Mouse (Mus musculus): Measurements from ENCODE around the gene Cracr2a.

Cracr2a gene

DNA sequence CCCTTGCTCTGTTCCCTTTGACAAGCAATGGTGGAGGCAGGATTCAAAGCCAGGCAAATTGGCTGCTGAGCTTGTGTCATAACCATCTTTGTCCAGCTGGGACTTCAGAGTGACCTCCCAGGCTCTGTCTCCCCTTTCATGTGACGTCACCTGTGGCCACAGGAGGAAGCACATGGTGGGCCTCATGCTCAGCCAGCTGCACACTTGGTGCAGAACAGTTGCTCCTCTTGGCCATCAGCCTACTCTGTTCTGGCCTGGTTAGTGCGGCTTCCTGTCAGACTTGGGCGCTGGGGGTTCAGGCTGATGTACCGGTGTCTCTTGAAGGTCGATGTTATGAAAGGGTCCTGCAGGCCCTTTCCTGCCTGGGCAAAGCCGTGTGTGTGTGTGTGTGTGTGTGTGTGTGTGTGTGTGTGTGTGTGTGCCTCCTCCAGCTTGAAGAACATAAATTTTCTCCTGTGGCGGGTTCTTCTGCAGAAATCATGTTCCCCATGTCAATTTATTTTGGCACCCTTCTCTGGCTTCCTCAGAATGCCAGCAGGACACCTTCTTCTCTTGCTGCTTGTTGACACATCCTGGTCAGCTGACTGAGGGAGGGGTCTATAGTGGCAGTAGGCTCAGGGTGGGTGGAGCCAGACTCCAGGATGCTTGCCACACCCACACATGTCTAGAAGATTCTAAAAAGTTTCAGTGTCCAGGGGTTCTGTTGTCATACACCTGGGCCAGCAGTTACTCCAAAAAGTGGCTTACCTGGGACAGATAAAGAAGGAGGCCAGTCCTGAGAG is 5.0 kb downstream of the Cracr2a start:
- no peak for DNase-seq (ENCODE audit: low read depth, low spot score)

DNA sequence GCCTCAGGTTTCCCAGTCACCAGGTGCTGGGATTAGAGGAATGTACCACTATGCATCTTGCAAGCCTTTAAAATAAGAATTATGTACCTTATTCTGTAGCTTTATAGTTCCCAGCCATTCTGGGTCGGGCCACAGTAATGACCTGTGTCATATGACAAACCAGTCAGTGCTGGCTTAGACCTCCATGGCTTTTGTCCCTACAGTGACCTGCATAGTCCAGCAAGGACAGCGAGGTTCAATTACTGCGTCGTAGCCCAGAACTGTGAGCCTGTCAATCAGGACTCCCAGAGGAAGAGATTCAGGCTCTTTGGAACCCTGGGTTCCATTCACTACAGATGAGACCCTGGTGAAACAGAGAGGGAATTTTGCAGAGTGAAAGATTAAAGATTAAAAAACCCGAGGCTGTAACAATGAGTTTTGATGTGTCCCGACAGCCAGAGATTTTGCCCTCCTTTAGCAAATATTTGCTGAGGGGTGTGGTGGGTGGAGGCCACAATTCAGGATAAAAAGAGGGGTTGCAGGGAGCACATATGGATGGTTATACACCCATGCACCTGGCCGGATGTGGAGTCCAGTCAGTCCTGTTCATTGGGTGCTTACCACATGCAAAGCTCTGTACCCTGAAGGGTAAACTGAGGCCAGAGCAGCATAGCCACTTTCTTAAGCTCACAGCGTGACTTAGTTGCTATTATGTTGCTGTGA is 10.9 kb downstream of the Cracr2a start:
- DNase-seq (ENCODE audit: low read depth, low spot score), result no peak

DNA sequence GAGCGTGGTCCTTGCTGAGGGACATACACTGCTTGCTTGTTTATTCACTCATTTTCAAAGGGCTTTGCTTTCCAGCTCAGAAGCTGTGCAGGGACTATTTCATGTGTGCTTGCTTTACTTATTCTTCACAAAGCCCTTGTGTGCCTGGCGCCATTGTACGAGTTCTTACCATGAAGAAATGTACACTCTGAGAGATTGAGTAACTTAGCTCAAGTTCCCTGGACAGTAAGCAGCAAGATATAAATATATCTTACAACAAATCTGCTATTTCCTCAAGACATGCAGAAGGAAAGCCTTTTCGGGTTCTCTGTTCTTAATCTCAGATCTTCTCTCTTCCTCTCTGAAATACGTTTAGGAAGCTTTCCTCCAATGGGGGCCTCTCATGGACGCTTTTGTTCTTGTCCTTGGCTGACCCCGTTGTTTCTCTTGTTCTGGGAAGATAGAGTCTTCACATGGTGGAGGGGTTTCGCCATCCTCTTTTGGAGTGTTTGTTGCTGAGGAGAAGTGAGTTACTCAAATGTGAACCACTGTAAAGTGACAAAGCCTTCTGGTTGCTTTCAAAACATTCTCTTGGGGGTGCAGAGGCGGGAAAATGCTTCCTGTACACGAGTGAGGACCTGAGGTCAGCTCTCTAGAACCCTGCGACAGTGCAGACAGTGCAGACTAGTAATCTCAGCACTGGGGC is 12.8 kb downstream of the Cracr2a start:
- DNase-seq (ENCODE audit: low read depth, low spot score), result no peak

DNA sequence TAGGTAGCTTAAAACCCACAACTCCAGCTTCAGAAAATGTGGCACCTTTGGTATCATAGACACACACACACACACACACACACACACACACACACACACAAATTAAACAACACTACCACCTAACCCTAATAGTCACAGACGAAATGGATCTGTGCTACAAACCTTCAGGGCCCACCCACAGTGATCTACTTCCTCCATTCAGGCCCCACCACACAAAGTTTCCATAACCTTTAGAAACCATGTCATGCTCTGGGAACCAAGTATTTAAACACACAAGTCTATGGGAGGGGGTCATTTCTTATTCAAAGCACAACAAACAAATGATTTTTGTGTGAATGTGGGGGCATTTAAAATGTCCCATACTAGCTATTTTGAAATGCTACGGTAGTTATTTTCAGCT is 14.1 kb downstream of the Cracr2a start:
- DNase-seq (ENCODE audit: low read depth, low spot score), result no peak

DNA sequence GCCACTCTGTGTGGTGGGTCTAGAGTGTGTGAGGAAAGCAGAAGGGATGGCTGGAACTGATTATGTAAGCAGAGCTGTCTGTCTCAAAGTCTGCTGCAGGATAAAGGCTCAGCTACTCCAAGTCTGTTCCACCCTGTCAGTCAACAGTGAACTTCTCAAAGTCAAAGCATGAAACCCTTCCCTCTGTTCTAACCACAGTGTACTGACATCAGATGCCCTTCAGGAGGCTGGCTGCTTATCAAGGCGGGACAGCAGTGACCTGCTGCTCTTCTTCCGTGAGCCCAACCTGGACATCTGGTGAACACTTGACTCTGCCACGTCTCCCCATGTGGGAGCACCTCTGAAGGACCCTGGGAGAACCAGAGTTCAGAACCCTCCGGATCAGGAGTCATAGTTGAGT is 16.6 kb downstream of the Cracr2a start:
- no peak for DNase-seq (ENCODE audit: low read depth, low spot score)

DNA sequence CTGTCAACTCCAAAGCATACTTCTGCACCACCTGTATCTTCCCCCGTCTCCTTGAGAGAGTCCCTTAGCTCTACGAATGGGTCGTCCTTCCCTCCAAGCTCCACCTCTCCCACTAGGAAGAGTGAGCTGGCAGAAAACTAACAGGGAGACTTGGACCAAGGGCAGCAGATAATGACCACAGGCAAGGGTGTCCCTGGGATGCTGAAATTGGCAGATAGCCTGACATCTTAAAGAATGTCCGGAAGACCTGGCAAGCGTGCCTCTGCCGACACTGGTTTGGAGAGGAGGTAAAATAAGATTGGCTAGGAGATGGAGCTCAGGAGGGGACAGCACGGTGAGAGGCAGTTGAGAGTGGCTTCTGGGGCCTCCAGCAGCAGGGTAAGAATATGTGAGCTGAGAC is 17.2 kb downstream of the Cracr2a start:
- DNase-seq (ENCODE audit: low read depth, low spot score), result no peak

DNA sequence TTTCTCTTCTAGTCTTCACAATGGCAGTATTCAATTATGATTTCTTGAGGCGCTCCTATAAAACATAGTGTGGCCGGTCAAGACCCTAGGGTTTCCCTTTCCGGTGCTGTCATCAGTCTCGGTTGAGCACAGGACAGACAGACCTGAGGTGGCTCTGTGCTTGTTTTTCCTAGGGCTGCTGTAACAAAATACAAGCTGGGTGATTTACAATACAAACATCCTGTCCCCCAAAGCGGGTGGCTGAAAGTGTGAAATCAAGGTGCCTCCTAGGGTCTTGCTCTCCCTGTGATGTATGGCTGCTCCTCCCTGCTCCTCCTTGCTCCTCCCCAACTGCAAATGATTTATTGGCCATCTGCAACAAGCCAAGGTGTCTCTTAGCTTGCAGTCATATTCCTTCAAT is 17.7 kb downstream of the Cracr2a start:
- no peak for DNase-seq (ENCODE audit: low read depth, low spot score)

DNA sequence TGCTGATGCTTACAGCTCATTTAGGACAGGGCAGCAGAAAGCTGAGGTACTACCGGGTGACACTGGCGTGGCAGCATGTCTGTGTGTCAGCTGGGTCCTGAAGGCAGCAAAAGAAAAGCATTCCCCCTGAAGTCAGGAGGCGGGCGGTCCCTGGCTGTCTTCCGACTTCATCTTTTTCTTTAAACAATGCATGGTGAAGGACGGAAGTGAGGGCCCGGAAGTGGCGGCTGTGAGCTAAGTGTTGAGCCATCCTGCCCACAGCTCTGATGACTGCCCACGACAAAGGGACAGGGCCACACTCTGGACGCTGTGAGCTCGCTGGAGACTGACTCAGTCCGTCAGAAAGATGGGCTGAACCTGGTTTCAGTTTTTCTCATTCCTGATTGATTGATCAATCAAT is 20.8 kb downstream of the Cracr2a start:
- DNase-seq (ENCODE audit: low read depth, low spot score), result no peak

DNA sequence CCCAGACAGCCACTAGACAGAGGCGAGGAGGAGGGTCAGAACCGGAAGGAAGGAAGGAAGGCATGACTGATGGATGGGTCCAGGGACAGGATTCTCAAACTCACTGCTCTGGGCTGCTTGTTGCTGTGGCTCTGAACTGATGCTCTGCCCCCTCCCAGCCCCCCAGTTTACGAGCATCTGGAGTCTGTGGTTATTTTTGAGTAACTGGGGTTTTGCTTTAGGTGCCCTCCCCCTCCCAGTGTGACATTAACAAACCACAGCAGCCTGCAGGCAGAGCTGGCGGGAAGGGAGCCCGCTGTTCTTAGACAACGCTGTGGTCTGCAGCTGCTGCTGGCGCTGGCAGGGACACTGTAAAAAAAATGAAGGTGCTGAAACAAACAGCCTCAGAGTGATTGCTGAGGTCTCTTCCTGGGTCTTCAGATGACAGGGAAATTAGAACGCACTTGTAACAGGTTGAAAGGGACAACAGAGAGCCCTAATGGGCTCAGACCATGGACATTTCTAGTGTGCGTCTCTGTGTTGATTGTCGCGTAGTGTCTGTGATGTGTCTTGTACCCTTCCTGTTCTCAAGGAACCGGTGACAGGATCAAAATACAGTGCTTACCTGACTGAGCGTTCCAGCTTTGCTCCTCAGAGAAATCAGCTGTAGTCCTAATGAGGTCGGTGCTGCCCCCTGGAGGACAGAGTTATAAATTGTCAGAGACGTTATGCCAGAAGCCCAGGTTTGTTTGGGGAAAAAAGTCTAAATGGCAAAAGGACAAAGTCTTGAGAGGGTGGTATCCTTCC is 21.4 kb downstream of the Cracr2a start:
- DNase-seq (ENCODE audit: low read depth, low spot score), result peak; percentile 86

DNA sequence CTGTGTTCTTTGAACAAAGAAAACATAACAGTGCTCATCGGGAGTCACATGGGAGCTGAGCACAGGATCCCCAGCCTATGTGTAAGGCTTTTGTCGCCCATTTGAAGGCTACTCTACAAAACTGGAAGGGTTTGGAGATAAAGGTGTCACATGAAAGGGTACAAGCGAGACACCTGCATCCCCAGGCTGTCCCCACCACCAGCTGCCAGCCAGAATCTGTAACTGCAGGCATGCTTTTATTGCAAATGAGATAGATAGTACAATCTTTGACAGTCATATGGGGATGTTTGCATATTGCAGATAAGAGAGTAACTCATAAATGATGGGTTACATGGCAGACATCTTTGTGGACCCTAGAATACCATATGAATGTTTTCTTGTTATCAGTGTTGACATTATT is 30.3 kb downstream of the Cracr2a start:
- DNase-seq (ENCODE audit: low read depth, low spot score), result no peak

DNA sequence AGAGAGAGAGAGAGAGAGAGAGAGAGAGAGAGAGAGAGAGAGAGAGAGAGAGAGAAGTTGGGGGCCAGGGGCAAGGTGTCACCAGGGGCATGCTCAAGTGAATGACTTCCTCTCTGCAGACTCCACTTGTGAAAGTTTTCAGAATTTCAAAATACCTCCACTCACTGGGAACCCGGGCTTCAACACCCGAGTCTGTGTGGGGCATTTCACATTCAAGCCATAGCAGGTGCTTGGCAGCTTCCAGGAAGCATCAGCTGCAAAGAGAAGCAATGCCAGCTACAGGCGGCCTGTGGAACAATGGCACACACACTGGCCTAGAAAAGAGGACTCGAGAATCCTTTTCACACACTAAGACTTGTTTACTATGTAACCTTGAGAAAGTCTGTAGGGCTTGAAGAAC is 32.3 kb downstream of the Cracr2a start:
- DNase-seq (ENCODE audit: low read depth, low spot score), result peak; percentile 45

DNA sequence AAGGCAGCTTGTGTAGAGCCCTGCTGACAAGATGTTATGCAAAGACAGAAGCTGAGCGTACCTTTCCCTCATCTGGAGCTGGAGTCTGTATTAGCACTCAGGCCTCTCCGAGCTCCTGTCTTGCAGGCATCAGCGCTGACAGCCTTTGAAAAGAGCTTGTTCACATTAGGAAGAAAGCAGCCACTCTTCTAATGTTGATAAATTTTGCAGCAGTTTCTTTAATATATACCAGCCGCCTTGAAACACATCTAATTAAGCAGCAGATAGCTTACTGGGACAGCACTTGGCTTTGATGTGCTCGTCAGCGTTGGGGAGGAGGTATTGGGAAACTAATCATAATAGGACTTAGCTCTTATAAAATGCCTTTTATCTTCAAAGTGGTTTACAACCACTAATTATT is 38.1 kb downstream of the Cracr2a start:
- peak; percentile 26 for DNase-seq (ENCODE audit: low read depth, low spot score)

DNA sequence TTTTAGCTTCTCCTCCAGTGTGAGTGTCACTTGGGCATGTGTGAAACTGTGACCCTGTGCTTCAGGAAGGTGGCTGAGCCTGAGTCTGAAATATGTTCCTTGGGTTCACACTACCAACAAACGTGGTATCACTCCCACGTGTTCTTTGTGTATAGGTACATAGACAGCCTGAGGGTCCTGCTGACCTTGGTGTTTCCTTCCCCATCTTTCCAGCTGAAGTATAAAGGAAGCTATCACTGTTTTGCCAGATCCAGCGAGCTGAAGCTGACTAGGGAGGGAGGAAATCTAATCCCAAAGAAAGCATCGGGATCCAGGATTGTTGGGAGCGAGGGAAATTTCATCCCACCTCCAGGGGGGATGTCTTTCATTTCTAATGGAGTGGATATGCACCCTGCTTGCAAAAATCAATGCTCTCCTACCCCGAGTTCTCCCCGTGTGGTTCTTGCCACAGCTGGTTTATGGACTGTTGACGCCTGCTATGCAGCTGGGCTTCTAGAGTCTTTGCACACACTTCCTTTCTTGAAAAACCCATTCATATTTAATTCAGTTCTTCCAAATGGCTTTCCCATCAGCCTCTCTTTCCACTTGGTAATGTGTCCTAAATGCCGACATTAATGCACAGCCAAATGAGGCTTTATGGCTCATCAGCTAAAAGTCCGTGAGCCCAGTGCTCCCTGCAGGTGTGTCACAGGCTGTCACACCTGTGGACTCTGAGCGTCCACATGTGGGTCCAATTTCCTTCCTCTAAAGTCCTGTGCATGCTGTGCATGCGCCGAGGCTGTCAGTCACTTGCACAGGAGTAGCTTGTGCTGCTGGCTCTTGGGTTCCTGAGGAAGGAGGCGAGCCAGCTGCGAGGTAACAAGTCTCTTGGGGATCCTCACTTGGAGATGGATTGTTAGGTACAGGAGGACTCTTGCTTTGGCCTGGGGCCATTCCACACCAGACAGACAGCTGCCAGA is 44.2 kb downstream of the Cracr2a start:
- no peak for DNase-seq (ENCODE audit: low read depth, low spot score)

DNA sequence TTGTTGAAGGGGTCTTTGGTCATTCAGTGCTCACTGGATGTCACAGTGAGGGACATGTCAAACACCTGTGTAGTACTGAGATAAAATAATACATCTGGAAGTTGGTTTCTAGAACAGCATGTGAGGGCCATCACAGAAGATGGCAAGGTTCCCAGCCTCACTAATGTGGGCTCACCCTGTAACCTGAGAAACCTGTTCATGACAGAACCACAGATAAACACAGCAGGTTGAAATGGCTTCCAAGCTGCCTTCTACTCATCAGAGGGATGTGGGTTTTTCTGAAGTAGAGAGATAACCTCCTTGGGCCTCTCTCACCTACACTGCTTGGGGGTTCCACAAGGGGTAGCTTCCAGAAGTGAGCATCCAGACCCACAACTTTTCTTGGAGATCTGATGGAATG is 48.5 kb downstream of the Cracr2a start:
- DNase-seq (ENCODE audit: low read depth, low spot score), result no peak

DNA sequence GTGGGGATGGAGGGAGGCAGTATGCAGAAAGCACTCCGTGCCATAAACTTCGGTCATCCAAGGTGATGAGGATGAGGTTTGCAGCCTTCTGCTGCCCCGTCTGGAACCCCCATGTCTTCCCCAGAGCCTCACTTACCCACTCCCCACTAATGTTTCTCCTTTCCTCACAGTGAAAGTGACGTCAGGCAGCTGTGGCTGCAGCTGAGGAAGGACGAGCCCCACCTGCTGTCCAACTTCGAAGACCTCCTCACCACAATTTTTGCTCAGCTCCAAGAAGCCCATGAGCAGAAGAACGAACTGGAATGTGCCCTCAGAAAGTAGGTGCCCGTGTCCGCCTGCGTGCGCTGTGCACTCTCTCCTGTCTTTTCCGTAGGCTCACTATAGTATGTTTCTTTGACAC is 50.1 kb downstream of the Cracr2a start:
- DNase-seq (ENCODE audit: low read depth, low spot score), result no peak

DNA sequence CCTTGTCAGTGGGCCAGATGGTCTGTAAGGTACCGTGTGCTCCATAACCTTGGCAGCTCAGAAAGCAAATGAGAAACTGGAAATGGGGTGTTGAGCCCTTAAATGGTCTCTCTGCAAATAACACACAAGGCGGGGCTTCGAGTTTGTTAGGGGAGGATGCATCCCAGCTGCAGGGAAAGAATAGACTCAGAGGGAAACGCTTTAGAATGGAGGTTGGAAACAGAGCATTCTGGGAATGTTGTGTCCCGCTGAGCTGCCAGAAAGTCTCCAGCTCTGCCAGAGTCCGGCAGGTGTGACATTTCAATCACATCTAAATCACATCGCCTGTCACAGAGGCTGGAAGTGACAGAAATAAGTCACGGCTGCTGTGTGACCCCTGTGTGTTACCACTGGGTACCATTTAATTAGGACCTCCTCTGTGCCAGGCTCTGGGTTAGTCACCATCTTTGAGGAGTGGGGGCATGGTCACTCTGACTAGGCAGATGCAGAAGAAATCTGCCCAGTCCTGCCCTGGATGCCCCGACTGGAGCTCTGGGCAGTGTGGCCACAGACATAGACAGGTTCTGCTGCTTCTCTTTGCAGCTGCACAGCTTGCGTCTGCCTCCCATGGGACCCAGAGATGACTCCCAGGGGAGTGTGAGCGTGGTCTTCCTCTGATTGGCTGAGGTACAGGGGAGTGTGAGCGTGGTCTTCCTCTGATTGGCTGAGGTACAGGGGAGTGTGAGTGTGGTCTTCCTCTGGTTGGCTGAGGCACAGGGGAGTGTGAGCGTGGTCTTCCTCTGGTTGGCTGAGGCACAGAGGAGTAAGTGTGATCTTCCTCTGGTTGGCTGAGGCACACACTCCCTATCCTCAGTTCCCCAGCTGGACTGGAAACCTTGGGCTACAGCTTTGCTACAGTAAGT is 53.2 kb downstream of the Cracr2a start:
- DNase-seq (ENCODE audit: low read depth, low spot score), result no peak

DNA sequence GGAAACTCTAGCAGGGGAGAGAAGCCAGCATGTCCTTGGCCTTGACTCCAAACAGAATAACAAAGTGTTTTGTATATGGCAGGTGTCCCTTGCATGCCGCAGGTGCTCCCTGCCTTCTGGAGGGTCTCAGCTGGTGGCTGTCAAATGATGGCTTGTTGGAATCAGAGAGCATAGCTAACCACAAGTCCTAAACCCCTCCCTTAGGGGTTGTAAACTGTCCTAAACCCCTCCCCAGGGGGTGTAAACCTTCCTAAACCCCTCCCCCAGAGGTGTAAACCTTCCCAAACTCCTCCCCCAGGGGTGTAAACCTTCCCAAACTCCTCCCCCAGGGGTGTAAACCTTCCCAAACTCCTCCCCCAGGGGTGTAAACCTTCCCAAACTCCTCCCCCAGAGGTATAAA is 55.5 kb downstream of the Cracr2a start:
- DNase-seq (ENCODE audit: low read depth, low spot score), result no peak

DNA sequence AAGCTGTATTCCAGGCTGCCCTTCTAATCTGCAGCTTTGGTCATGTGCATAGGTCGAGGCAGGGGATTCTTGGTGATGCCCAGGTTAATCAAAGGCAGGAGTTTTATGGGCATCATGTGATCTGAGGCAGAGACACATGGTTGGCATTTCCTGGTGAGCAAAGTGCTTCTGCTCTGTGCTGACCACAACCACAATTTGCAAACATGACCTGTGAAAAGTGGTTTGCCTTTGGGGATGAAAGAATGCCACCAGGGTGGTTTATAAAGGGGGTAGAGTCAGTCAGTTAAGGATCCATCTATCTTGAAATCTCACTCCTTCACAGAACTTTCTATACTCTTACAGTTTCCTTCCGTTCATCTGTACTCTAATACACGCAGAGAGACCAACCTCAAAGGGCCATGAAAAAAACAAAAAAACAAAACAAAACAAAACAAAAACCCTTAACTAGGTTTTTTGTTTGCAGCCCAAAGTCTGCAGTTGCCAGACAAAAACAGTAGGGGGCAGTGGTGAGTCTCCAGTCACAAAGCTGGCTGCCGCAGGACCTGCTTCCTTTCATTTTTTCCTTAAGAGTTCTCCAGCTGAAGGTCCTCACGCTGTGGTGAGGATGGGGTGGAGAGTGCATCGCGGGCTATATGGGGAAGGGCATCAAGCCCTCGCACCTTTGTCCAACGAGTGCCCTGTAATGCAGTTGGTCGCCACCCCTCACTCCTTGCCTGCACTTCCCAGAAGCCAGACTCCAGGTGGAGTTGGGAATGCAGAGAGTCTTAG is 56.3 kb downstream of the Cracr2a start:
- DNase-seq (ENCODE audit: low read depth, low spot score), result peak; percentile 61

DNA sequence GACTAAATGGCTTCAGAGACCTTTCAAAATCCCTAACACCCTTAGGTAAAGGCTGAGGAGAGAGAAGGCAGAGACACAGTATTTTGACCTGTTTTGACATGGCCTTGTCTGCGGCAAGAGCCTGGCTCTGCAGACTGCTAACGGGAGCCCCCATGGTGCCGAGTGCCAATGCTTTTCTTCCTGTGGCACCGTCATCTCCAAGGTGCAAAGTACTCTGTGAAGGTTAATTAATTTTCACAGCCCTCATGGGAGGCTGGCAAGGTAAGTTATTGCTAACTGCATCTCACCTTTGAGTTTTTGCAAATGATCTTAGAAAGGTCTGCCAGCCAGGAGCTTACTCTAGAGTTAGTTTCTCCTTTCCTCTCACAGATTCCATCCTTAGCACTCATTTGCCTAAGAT is 57.5 kb downstream of the Cracr2a start:
- no peak for DNase-seq (ENCODE audit: low read depth, low spot score)
